Mouse (Mus musculus): Measurements from ENCODE around the gene Prps2. TPM values are rescaled to one million over a fixed set of nuclear protein-coding genes. Genes with fewer than 3 reads are reported as not detected.

The Prps2 gene
- total and polyA plus RNA-seq, 3 experiments = 22.4 to 44.2 (median 40.4) TPM

GRCm38 (mm10) chrX:167344356-167344755 lies 38.2 kb downstream of the Prps2 start:
- ATAC-seq (ENCODE audit: extremely low read depth, insufficient number of reproducible peaks, low FRiP score, poor library complexity, severe bottlenecking) (no peak), DNase-seq (ENCODE audit: low spot score) (no peak)
- H3K27me3 ChIP-seq (ENCODE audit: insufficient read depth, low read length) = no peaks in the 10 kb centered on the region
- H3K9me3 ChIP-seq (replicated peaks) = no peaks in the 10 kb centered on the region
- peaks cover 8% of the 10 kb centered on the region for H3K36me3 ChIP-seq (replicated peaks)
- no peak overlapping the region for H3K4me3 ChIP-seq (ENCODE audit: low read depth, low read length)
- TF ChIP-seq TAL1 (conservative IDR thresholded peaks at IDR 0.05; ENCODE audit: low read depth, low read length) (no peak), POLR2AphosphoS5 (IDR thresholded peaks at IDR 0.05; ENCODE audit: insufficient replicate concordance, low read depth, low read length) (no peak), GATA1 (IDR thresholded peaks at IDR 0.05; ENCODE audit: borderline replicate concordance, low read length) (no peak), CTCF (IDR thresholded peaks at IDR 0.05; ENCODE audit: low read depth, low read length) (no peak), GATA2 (IDR thresholded peaks at IDR 0.05; ENCODE audit: borderline replicate concordance, low read depth, low read length) (no peak)
- no peaks in the 10 kb centered on the region for H3K4me1 ChIP-seq (ENCODE audit: insufficient read depth, low read depth, low read length)

GRCm38 (mm10) chrX:167341811-167342210 lies 40.7 kb downstream of the Prps2 start:
- no peaks in the 10 kb centered on the region for H3K27me3 ChIP-seq (ENCODE audit: insufficient read depth, low read length)
- no peaks in the 10 kb centered on the region for H3K9me3 ChIP-seq (replicated peaks)
- H3K36me3 ChIP-seq (replicated peaks) = no peaks in the 10 kb centered on the region
- H3K4me1 ChIP-seq (ENCODE audit: insufficient read depth, low read depth, low read length) = no peaks in the 10 kb centered on the region
- no peak for ATAC-seq (ENCODE audit: extremely low read depth, insufficient number of reproducible peaks, low FRiP score, poor library complexity, severe bottlenecking)
- no peak for TF ChIP-seq TAL1 (conservative IDR thresholded peaks at IDR 0.05; ENCODE audit: low read depth, low read length)
- no peak for TF ChIP-seq GATA1 (IDR thresholded peaks at IDR 0.05; ENCODE audit: borderline replicate concordance, low read length)
- no peak for TF ChIP-seq GATA2 (IDR thresholded peaks at IDR 0.05; ENCODE audit: borderline replicate concordance, low read depth, low read length)
- H3K4me3 ChIP-seq (ENCODE audit: low read depth, low read length) = no peak overlapping the region
- DNase-seq (ENCODE audit: low spot score) = no peak

- Histone ChIP-seq H3K4me3 (ENCODE audit: low read depth, low read length) (no peak overlapping the region), H3K4me1 (ENCODE audit: insufficient read depth, low read depth, low read length) (no peaks in the 10 kb centered on the region), H3K36me3 (replicated peaks) (no peaks in the 10 kb centered on the region), H3K9me3 (replicated peaks) (no peaks in the 10 kb centered on the region), H3K27me3 (ENCODE audit: insufficient read depth, low read length) (no peaks in the 10 kb centered on the region)
- TF ChIP-seq POLR2AphosphoS5 (IDR thresholded peaks at IDR 0.05; ENCODE audit: insufficient replicate concordance, low read depth, low read length) (no peak), GATA2 (IDR thresholded peaks at IDR 0.05; ENCODE audit: borderline replicate concordance, low read depth, low read length) (no peak), TAL1 (conservative IDR thresholded peaks at IDR 0.05; ENCODE audit: low read depth, low read length) (no peak), CTCF (IDR thresholded peaks at IDR 0.05; ENCODE audit: low read depth, low read length) (no peak), GATA1 (IDR thresholded peaks at IDR 0.05; ENCODE audit: borderline replicate concordance, low read length) (no peak)
- no peak for ATAC-seq (ENCODE audit: extremely low read depth, insufficient number of reproducible peaks, low FRiP score, poor library complexity, severe bottlenecking)
- no peak for DNase-seq (ENCODE audit: low spot score)
These were observed 42.4 kb downstream of the Prps2 start for GRCm38 (mm10) chrX:167340190-167340589.

GRCm38 (mm10) chrX:167337990-167338389 lies 44.6 kb downstream of the Prps2 start:
- H3K27me3 ChIP-seq (ENCODE audit: insufficient read depth, low read length) = no peaks in the 10 kb centered on the region
- no peak overlapping the region for H3K4me3 ChIP-seq (ENCODE audit: low read depth, low read length)
- no peak for ATAC-seq (ENCODE audit: extremely low read depth, insufficient number of reproducible peaks, low FRiP score, poor library complexity, severe bottlenecking)
- no peak for DNase-seq (ENCODE audit: low spot score)
- no peaks in the 10 kb centered on the region for H3K36me3 ChIP-seq (replicated peaks)
- H3K4me1 ChIP-seq (ENCODE audit: insufficient read depth, low read depth, low read length) = no peaks in the 10 kb centered on the region
- TF ChIP-seq GATA1 (IDR thresholded peaks at IDR 0.05; ENCODE audit: borderline replicate concordance, low read length) (no peak), POLR2AphosphoS5 (IDR thresholded peaks at IDR 0.05; ENCODE audit: insufficient replicate concordance, low read depth, low read length) (no peak), GATA2 (IDR thresholded peaks at IDR 0.05; ENCODE audit: borderline replicate concordance, low read depth, low read length) (no peak), CTCF (IDR thresholded peaks at IDR 0.05; ENCODE audit: low read depth, low read length) (no peak), TAL1 (conservative IDR thresholded peaks at IDR 0.05; ENCODE audit: low read depth, low read length) (no peak)
- no peaks in the 10 kb centered on the region for H3K9me3 ChIP-seq (replicated peaks)

GRCm38 (mm10) chrX:167334571-167334970 lies 48.0 kb downstream of the Prps2 start:
- Histone ChIP-seq H3K27me3 (ENCODE audit: insufficient read depth, low read length) (no peaks in the 10 kb centered on the region), H3K9me3 (replicated peaks) (no peaks in the 10 kb centered on the region), H3K4me3 (ENCODE audit: low read depth, low read length) (no peak overlapping the region), H3K36me3 (replicated peaks) (no peaks in the 10 kb centered on the region), H3K4me1 (ENCODE audit: insufficient read depth, low read depth, low read length) (no peaks in the 10 kb centered on the region)
- no peak for DNase-seq (ENCODE audit: low spot score)
- ATAC-seq (ENCODE audit: extremely low read depth, insufficient number of reproducible peaks, low FRiP score, poor library complexity, severe bottlenecking) = no peak
- no peak for TF ChIP-seq GATA2 (IDR thresholded peaks at IDR 0.05; ENCODE audit: borderline replicate concordance, low read depth, low read length)
- no peak for TF ChIP-seq TAL1 (conservative IDR thresholded peaks at IDR 0.05; ENCODE audit: low read depth, low read length)
- no peak for TF ChIP-seq CTCF (IDR thresholded peaks at IDR 0.05; ENCODE audit: low read depth, low read length)
- no peak for TF ChIP-seq GATA1 (IDR thresholded peaks at IDR 0.05; ENCODE audit: borderline replicate concordance, low read length)
- no peak for TF ChIP-seq POLR2AphosphoS5 (IDR thresholded peaks at IDR 0.05; ENCODE audit: insufficient replicate concordance, low read depth, low read length)

- no peaks in the 10 kb centered on the region for H3K36me3 ChIP-seq (replicated peaks)
- H3K4me3 ChIP-seq (ENCODE audit: low read depth, low read length) = no peak overlapping the region
- no peaks in the 10 kb centered on the region for H3K27me3 ChIP-seq (ENCODE audit: insufficient read depth, low read length)
- no peak for DNase-seq (ENCODE audit: low spot score)
- no peak for ATAC-seq (ENCODE audit: extremely low read depth, insufficient number of reproducible peaks, low FRiP score, poor library complexity, severe bottlenecking)
- TF ChIP-seq POLR2AphosphoS5 (IDR thresholded peaks at IDR 0.05; ENCODE audit: insufficient replicate concordance, low read depth, low read length) (no peak), CTCF (IDR thresholded peaks at IDR 0.05; ENCODE audit: low read depth, low read length) (no peak), GATA1 (IDR thresholded peaks at IDR 0.05; ENCODE audit: borderline replicate concordance, low read length) (no peak)
- no peaks in the 10 kb centered on the region for H3K4me1 ChIP-seq (ENCODE audit: insufficient read depth, low read depth, low read length)
- H3K9me3 ChIP-seq (replicated peaks) = no peaks in the 10 kb centered on the region
These were observed 49.9 kb downstream of the Prps2 start for GRCm38 (mm10) chrX:167332607-167333006.

GRCm38 (mm10) chrX:167330993-167331392 lies 51.6 kb downstream of the Prps2 start:
- no peaks in the 10 kb centered on the region for H3K9me3 ChIP-seq (replicated peaks)
- no peaks in the 10 kb centered on the region for H3K27me3 ChIP-seq (ENCODE audit: insufficient read depth, low read length)
- TF ChIP-seq GATA1 (IDR thresholded peaks at IDR 0.05; ENCODE audit: borderline replicate concordance, low read length) (no peak), CTCF (IDR thresholded peaks at IDR 0.05; ENCODE audit: low read depth, low read length) (no peak), GATA2 (IDR thresholded peaks at IDR 0.05; ENCODE audit: borderline replicate concordance, low read depth, low read length) (no peak), TAL1 (conservative IDR thresholded peaks at IDR 0.05; ENCODE audit: low read depth, low read length) (no peak), POLR2AphosphoS5 (IDR thresholded peaks at IDR 0.05; ENCODE audit: insufficient replicate concordance, low read depth, low read length) (no peak)
- no peak for ATAC-seq (ENCODE audit: extremely low read depth, insufficient number of reproducible peaks, low FRiP score, poor library complexity, severe bottlenecking)
- H3K4me1 ChIP-seq (ENCODE audit: insufficient read depth, low read depth, low read length) = no peaks in the 10 kb centered on the region
- no peak overlapping the region for H3K4me3 ChIP-seq (ENCODE audit: low read depth, low read length)
- H3K36me3 ChIP-seq (replicated peaks) = no peaks in the 10 kb centered on the region
- no peak for DNase-seq (ENCODE audit: low spot score)

All from G1E (cell line).